Mouse (Mus musculus): Measurements from ENCODE around the gene Trabd2b.

The Trabd2b gene

GRCm38 (mm10) chr4:114406355-114407101, at the start of gene Trabd2b:
Gene Trabd2b, plus strand, starts transcription at chr4:114406724.
- no peak for DNase-seq (ENCODE audit: low spot score in 2 of 2)

- no peak for DNase-seq (ENCODE audit: low spot score in 2 of 2)
Measured at GRCm38 (mm10) chr4:114357420-114357819, 49.1 kb upstream of the Trabd2b start.

GRCm38 (mm10) chr4:114358874-114359273, 47.6 kb upstream of the Trabd2b start:
- no peak for DNase-seq (ENCODE audit: low spot score in 2 of 2)

- DNase-seq (ENCODE audit: low spot score in 2 of 2): no peak
Measured at GRCm38 (mm10) chr4:114359818-114360217, 46.7 kb upstream of the Trabd2b start.

- no peak for DNase-seq (ENCODE audit: low spot score in 2 of 2)
Measured at GRCm38 (mm10) chr4:114361336-114361735, 45.2 kb upstream of the Trabd2b start.

GRCm38 (mm10) chr4:114365000-114365399, 41.5 kb upstream of the Trabd2b start:
- no peak for DNase-seq (ENCODE audit: low spot score in 2 of 2)

- no peak for DNase-seq (ENCODE audit: low spot score in 2 of 2)
Measured at GRCm38 (mm10) chr4:114365595-114365994, 40.9 kb upstream of the Trabd2b start.

GRCm38 (mm10) chr4:114367005-114367404, 39.5 kb upstream of the Trabd2b start:
- DNase-seq (ENCODE audit: low spot score in 2 of 2): no peak

- DNase-seq (ENCODE audit: low spot score in 2 of 2): no peak
Measured at GRCm38 (mm10) chr4:114367840-114368239, 38.7 kb upstream of the Trabd2b start.

GRCm38 (mm10) chr4:114369591-114369990, 36.9 kb upstream of the Trabd2b start:
- no peak for DNase-seq (ENCODE audit: low spot score in 2 of 2)

- DNase-seq (ENCODE audit: low spot score in 2 of 2): no peak
Measured at GRCm38 (mm10) chr4:114370935-114371715, 35.4 kb upstream of the Trabd2b start.

GRCm38 (mm10) chr4:114372699-114373098, 33.8 kb upstream of the Trabd2b start:
- no peak for DNase-seq (ENCODE audit: low spot score in 2 of 2)

GRCm38 (mm10) chr4:114374330-114374729, 32.2 kb upstream of the Trabd2b start:
- DNase-seq (ENCODE audit: low spot score in 2 of 2): no peak

GRCm38 (mm10) chr4:114377531-114377930, 29.0 kb upstream of the Trabd2b start:
- DNase-seq (ENCODE audit: low spot score in 2 of 2): no peak

GRCm38 (mm10) chr4:114378512-114378911, 28.0 kb upstream of the Trabd2b start:
- DNase-seq (ENCODE audit: low spot score in 2 of 2): no peak

GRCm38 (mm10) chr4:114379416-114379956, 27.0 kb upstream of the Trabd2b start:
- DNase-seq (ENCODE audit: low spot score in 2 of 2): no peak

GRCm38 (mm10) chr4:114382627-114383026, 23.9 kb upstream of the Trabd2b start:
- no peak for DNase-seq (ENCODE audit: low spot score in 2 of 2)

GRCm38 (mm10) chr4:114385236-114385635, 21.3 kb upstream of the Trabd2b start:
- DNase-seq (ENCODE audit: low spot score in 2 of 2): no peak

GRCm38 (mm10) chr4:114386395-114386811, 20.1 kb upstream of the Trabd2b start:
- peak; percentile 22 to 80 for DNase-seq (ENCODE audit: low spot score in 2 of 2)

GRCm38 (mm10) chr4:114387527-114388135, 18.9 kb upstream of the Trabd2b start:
- peak in 1 of 2 experiments; percentile 54 for DNase-seq (ENCODE audit: low spot score in 2 of 2)

- no peak for DNase-seq (ENCODE audit: low spot score in 2 of 2)
Measured at GRCm38 (mm10) chr4:114388306-114388705, 18.2 kb upstream of the Trabd2b start.

- no peak for DNase-seq (ENCODE audit: low spot score in 2 of 2)
Measured at GRCm38 (mm10) chr4:114389653-114390052, 16.9 kb upstream of the Trabd2b start.

Measured in urinary bladder, postnatal 36 days (tissue).